Mouse (Mus musculus) spleen, adult 2 months (tissue): Measurements from ENCODE around the gene Egr4.

ENCODE experiments used
- CTCF ChIP-seq: fragments of 200-500 bp; IDR thresholded peaks from 2 replicates; pipeline ENCODE4 v1.5.1; 2011; ENCODE audit warnings: mild to moderate bottlenecking, inconsistent platforms; ENCODE audit not compliant: insufficient read depth, insufficient read length, insufficient replicate concordance; ENCODE audit errors: extremely low read depth
- POLR2A ChIP-seq: fragments of 200-500 bp; IDR thresholded peaks from 2 replicates; pipeline ENCODE4 v1.6.1; 2011; ENCODE audit warnings: low read depth, low read length, inconsistent platforms

DNA sequence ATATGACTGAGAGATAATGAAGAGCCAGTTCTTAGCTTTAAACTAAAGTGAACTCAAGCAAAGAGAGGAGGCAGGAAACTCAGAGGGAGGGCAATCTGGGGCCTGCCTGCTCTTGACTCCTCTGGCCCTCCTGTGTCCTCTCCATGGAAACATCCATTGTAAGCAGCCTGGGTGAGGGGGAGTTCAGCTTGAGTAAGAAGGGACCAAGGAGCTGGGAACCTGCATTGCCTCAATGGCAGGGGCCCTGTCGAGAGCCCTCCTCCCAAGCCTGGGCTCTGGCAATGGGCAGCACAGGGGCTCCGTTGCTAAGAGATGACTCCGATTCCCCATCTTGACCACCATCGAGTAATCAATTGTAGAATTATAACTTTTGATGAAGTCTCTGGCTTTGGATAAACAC, 24.9 kb downstream of the Egr4 start:
- TF ChIP-seq POLR2A (no peak), CTCF (no peak)
